Mouse (Mus musculus) MEL (cell line): ENCODE data around the gene 1700034J05Rik. TPM values are rescaled to one million over a fixed set of nuclear protein-coding genes. Genes with fewer than 3 reads are reported as not detected.

Experiments used
- DNase-seq: peaks from one replicate; pipeline ENCODE4 v3.0.0; 2011; ENCODE audit warnings: low read depth, low spot score
- H3K27ac ChIP-seq: 2 replicates; pipeline ENCODE4 v1.5.1; 2012; ENCODE audit warnings: low read depth, mild to moderate bottlenecking, control low read depth, low read length, moderate library complexity; ENCODE audit not compliant: control insufficient read depth
- H3K27me3 ChIP-seq, 2 experiments: fragments of 150-350 bp in 1 of 2; sonication (generic) in 1 of 2; 2 replicates each; pipeline ENCODE4 v1.6.1; 2012; ENCODE audit warnings: low read length in 2 of 2, mild to moderate bottlenecking in 2 of 2, improper control_type of control experiment in 1 of 2, moderate library complexity in 1 of 2; ENCODE audit not compliant: insufficient read depth in 2 of 2, control insufficient read depth in 1 of 2
- H3K36me3 ChIP-seq, 2 experiments: 2 replicates each; pipeline ENCODE4 v1.6.1; 2012 to 2014; ENCODE audit warnings: low read length in 2 of 2, improper control_type of control experiment in 1 of 2, inconsistent platforms in 1 of 2, mild to moderate bottlenecking in 1 of 2; ENCODE audit not compliant: insufficient read depth in 2 of 2, control insufficient read depth in 1 of 2
- H3K4me1 ChIP-seq, 2 experiments: fragments of 150-350 bp in 1 of 2; sonication (generic) in 1 of 2; 2 replicates each; pipeline ENCODE4 v1.6.1; 2012; ENCODE audit warnings: low read length in 2 of 2, improper control_type of control experiment in 1 of 2, mild to moderate bottlenecking in 1 of 2; ENCODE audit not compliant: insufficient read depth in 2 of 2, control insufficient read depth in 1 of 2
- H3K4me3 ChIP-seq, 2 experiments: fragments of 150-350 bp in 1 of 2; sonication (generic) in 1 of 2; 2 replicates each; pipeline ENCODE4 v1.5.1; 2012; ENCODE audit warnings: low read depth in 2 of 2, low read length in 2 of 2, mild to moderate bottlenecking in 2 of 2, moderate library complexity in 2 of 2, control low read depth in 1 of 2, improper control_type of control experiment in 1 of 2; ENCODE audit not compliant: control insufficient read depth in 1 of 2, insufficient read depth in 1 of 2
- H3K79me2 ChIP-seq: 2 replicates; pipeline ENCODE4 v1.6.1; 2012; ENCODE audit warnings: mild to moderate bottlenecking, low read length, moderate library complexity; ENCODE audit not compliant: control insufficient read depth, poor library complexity, insufficient read depth
- H3K9ac ChIP-seq: 2 replicates; pipeline ENCODE4 v1.6.1; 2012; ENCODE audit warnings: low read depth, mild to moderate bottlenecking, control low read depth, low read length, moderate library complexity; ENCODE audit not compliant: control insufficient read depth, poor library complexity, severe bottlenecking
- H3K9me3 ChIP-seq: fragments of 150-350 bp; sonication (generic); replicated peaks from 2 replicates; pipeline ENCODE4 v1.6.1; 2012; ENCODE audit warnings: mild to moderate bottlenecking, low read length, improper control_type of control experiment, moderate library complexity; ENCODE audit not compliant: insufficient read depth
- CHD2 ChIP-seq: IDR thresholded peaks from 2 replicates; pipeline ENCODE4 v1.6.1; 2011; ENCODE audit warnings: low read length, improper control_type of control experiment
- CTCF ChIP-seq, 3 experiments: IDR thresholded peaks in 2 of 3; conservative IDR thresholded peaks in 1 of 3; 2 replicates each; pipeline ENCODE4 v1.5.1; 2011 to 2012; ENCODE audit warnings: low read length in 3 of 3, low read depth in 2 of 3, mild to moderate bottlenecking in 2 of 3, improper control_type of control experiment in 1 of 3, inconsistent platforms in 1 of 3, mixed read lengths in 1 of 3, moderate library complexity in 1 of 3; ENCODE audit not compliant: control insufficient read depth in 1 of 3, insufficient read depth in 1 of 3, poor library complexity in 1 of 3, severe bottlenecking in 1 of 3
- E2F4 ChIP-seq: IDR thresholded peaks from 2 replicates; pipeline ENCODE4 v1.6.1; 2011; ENCODE audit warnings: low read depth, low read length, improper control_type of control experiment, borderline replicate concordance
- ETS1 ChIP-seq: IDR thresholded peaks from 2 replicates; pipeline ENCODE4 v1.6.1; 2012; ENCODE audit warnings: low read depth, mild to moderate bottlenecking, inconsistent platforms, low read length, improper control_type of control experiment, moderate library complexity
- GATA1 ChIP-seq: IDR thresholded peaks from 2 replicates; pipeline ENCODE4 v1.6.1; 2011; ENCODE audit warnings: low read depth, low read length, improper control_type of control experiment
- JUND ChIP-seq: IDR thresholded peaks from 2 replicates; pipeline ENCODE4 v1.6.1; 2011; ENCODE audit warnings: low read depth, mild to moderate bottlenecking, improper control_type of control experiment, low read length
- MXI1 ChIP-seq: IDR thresholded peaks from 2 replicates; pipeline ENCODE4 v1.6.1; 2011; ENCODE audit warnings: mild to moderate bottlenecking, low read depth, low read length, improper control_type of control experiment
- MYB ChIP-seq: IDR thresholded peaks from 2 replicates; pipeline ENCODE4 v1.6.1; 2011; ENCODE audit warnings: mild to moderate bottlenecking, low read depth, low read length, improper control_type of control experiment
- NELFE ChIP-seq: IDR thresholded peaks from 2 replicates; pipeline ENCODE4 v1.6.1; 2011; ENCODE audit warnings: low read depth, low read length, improper control_type of control experiment
- POLR2A ChIP-seq, 2 experiments: IDR thresholded peaks; 2 replicates each; pipeline ENCODE4 v1.6.1; 2011 to 2012; ENCODE audit warnings: low read length in 2 of 2, mild to moderate bottlenecking in 2 of 2, control low read depth in 1 of 2, improper control_type of control experiment in 1 of 2, low read depth in 1 of 2, moderate library complexity in 1 of 2; ENCODE audit not compliant: control insufficient read depth in 1 of 2, insufficient read depth in 1 of 2, poor library complexity in 1 of 2
- RAD21 ChIP-seq: IDR thresholded peaks from 2 replicates; pipeline ENCODE4 v1.6.1; 2011; ENCODE audit warnings: mild to moderate bottlenecking, low read depth, low read length, improper control_type of control experiment
- RCOR1 ChIP-seq: IDR thresholded peaks from 2 replicates; pipeline ENCODE4 v1.6.1; 2012; ENCODE audit warnings: low read depth, mild to moderate bottlenecking, inconsistent platforms, low read length, improper control_type of control experiment
- SMC3 ChIP-seq: IDR thresholded peaks from 2 replicates; pipeline ENCODE4 v1.6.1; 2011; ENCODE audit warnings: low read depth, low read length, improper control_type of control experiment
- USF2 ChIP-seq, 2 experiments: IDR thresholded peaks; 2 replicates each; pipeline ENCODE4 v1.6.1; 2011 to 2012; ENCODE audit warnings: improper control_type of control experiment in 2 of 2, low read length in 2 of 2, borderline replicate concordance in 1 of 2, inconsistent platforms in 1 of 2, low read depth in 1 of 2, mild to moderate bottlenecking in 1 of 2; ENCODE audit not compliant: insufficient read depth in 1 of 2
- ZC3H11A ChIP-seq: IDR thresholded peaks from 2 replicates; pipeline ENCODE4 v1.6.1; 2012; ENCODE audit warnings: low read depth, mild to moderate bottlenecking, inconsistent platforms, low read length, improper control_type of control experiment
- ZKSCAN1 ChIP-seq: IDR thresholded peaks from 2 replicates; pipeline ENCODE4 v1.6.1; 2012; ENCODE audit warnings: low read depth, mild to moderate bottlenecking, inconsistent platforms, low read length, improper control_type of control experiment, moderate library complexity
- ZNF384 ChIP-seq: IDR thresholded peaks from 2 replicates; pipeline ENCODE4 v1.6.1; 2012; ENCODE audit warnings: low read depth, mild to moderate bottlenecking, inconsistent platforms, low read length, improper control_type of control experiment
- polyA plus RNA-seq, 2 experiments: library from polyadenylated mRNA; stranded (reverse) in 1 of 2; unstranded in 1 of 2; fragments of >175 nt in 1 of 2; fragments of >200 nt in 1 of 2; gene quantifications; 2 replicates each; pipeline versions ENCODE4 v1.2.1 to v1.2.4; 2012; ENCODE audit warnings: low replicate concordance in 2 of 2, low read depth in 1 of 2; ENCODE audit not compliant: insufficient read length in 2 of 2, insufficient read depth in 1 of 2, missing spikeins in 1 of 2
- total RNA-seq: library from RNA; depleted of rRNA; stranded (reverse); fragments of 300-350 nt; gene quantifications from 2 replicates; pipeline ENCODE4 v1.2.3, GENCODE M21; 2012

Gene 1700034J05Rik
- total and polyA plus RNA-seq, 3 experiments = not detected

DNA sequence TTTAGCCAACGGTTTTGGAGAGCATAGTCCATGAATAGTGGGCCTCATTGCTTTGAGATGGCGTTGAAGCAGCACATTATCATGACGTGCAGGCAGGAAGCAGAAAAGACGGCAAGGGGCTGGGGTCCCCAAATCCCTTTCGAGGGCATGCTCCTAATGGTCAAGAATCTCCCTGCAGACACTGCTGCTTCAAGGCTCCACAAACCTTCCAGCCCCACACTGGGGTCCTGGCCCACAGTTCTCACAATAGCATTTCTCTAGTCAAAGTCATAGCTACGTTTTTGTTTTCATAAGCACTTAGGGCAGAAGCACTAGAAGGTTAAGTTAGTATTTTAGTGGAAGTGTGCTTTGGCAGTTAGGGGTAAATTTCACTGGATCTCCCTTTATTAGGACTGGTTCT, 41.7 kb upstream of the 1700034J05Rik start:
- no peaks in the 10 kb centered on the region for H3K36me3 ChIP-seq
- no peaks in the 10 kb centered on the region for H3K4me1 ChIP-seq
- TF ChIP-seq E2F4 = no peak
- no peak for TF ChIP-seq POLR2A (IDR thresholded peaks at IDR 0.05; ENCODE audit: control insufficient read depth in 1 of 2, insufficient read depth in 1 of 2, low read depth in 1 of 2, low read length in 2 of 2, poor library complexity in 1 of 2)
- no peak for TF ChIP-seq CHD2
- H3K9ac ChIP-seq = no peak overlapping the region
- H3K4me3 ChIP-seq = no peak overlapping the region
- no peak for DNase-seq
- H3K27me3 ChIP-seq = no peaks in the 10 kb centered on the region
- H3K79me2 ChIP-seq = no peaks in the 10 kb centered on the region
- no peak overlapping the region for H3K27ac ChIP-seq
- no peaks in the 10 kb centered on the region for H3K9me3 ChIP-seq

DNA sequence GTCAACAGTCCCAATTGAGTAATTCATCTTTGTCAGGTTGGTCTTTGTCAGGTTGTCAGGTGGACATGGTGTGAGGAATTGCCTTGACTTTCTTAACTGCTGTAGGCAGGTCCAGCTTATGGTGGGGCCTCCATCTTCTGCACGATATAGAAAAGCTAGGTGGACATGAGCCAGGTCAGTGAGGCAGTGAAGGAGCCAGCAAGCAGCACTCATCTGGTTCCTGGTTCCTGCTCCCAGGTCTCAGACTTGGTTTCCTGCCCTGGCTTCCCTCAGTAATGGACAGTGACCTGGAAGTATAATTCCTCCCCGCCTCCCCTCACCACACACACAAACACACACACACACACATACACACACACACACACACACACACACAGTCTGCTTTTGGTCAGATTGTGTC, 41.2 kb upstream of the 1700034J05Rik start:
- no peaks in the 10 kb centered on the region for H3K79me2 ChIP-seq

DNA sequence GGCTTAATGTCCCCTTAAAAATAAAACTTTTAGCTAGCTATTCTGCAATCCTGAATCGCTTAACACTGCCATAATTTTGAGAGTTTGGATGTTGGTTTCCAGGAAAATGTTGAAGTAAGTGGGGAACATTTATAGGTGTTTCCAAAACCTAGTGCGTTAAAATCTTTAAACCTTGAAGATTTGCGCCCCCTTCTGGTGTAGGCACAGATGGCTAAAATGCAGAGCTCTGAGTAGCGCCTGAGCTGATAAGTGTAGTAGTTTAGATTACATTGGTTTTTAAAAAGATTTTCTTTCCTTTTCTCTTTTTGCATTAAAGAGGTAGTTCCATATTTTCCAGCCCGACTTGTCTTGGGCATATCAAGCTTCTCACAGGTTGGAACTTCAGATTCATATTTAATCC, 40.0 kb upstream of the 1700034J05Rik start:
- TF ChIP-seq MYB (no peak), RCOR1 (peak; percentile 35; the same call in 1 of the 2 replicates), ZC3H11A (peak; percentile 85), ZKSCAN1 (no peak), RAD21 (peak; percentile 85), MXI1 (no peak), ETS1 (no peak), CTCF (IDR thresholded peaks at IDR 0.05 in 2 of 3, conservative IDR thresholded peaks at IDR 0.05 in 1 of 3; ENCODE audit: control insufficient read depth in 1 of 3, insufficient read depth in 1 of 3, low read depth in 2 of 3, low read length in 3 of 3, poor library complexity in 1 of 3, severe bottlenecking in 1 of 3) (peak; percentile 60 to 89 (median 67)), USF2 (IDR thresholded peaks at IDR 0.05; ENCODE audit: borderline replicate concordance in 1 of 2, insufficient read depth in 1 of 2, low read depth in 1 of 2, low read length in 2 of 2) (no peak), CHD2 (no peak), JUND (0 out of 2 replicates have a peak, but pooled peaks have one; percentile 38), SMC3 (peak; percentile 95), ZNF384 (no peak), GATA1 (peak; percentile 54)
- TF ChIP-seq, all 39 proteins: peak for 7
- DNase-seq = peak; percentile 72
- Histone ChIP-seq H3K79me2 (no peaks in the 10 kb centered on the region), H3K27me3 (no peaks in the 10 kb centered on the region), H3K4me3 (no peak overlapping the region), H3K4me1 (no peaks in the 10 kb centered on the region), H3K27ac (no peak overlapping the region), H3K9me3 (no peaks in the 10 kb centered on the region), H3K36me3 (no peaks in the 10 kb centered on the region), H3K9ac (no peak overlapping the region)

More for the DNA sequence above, 41.2 kb upstream of the 1700034J05Rik start:
- Histone ChIP-seq H3K9ac (no peak overlapping the region), H3K27me3 (no peaks in the 10 kb centered on the region), H3K9me3 (no peaks in the 10 kb centered on the region), H3K27ac (no peak overlapping the region), H3K4me1 (no peaks in the 10 kb centered on the region), H3K4me3 (no peak overlapping the region), H3K36me3 (no peaks in the 10 kb centered on the region)
- DNase-seq = no peak
- no peak for TF ChIP-seq E2F4
- no peak for TF ChIP-seq NELFE
